Mouse (Mus musculus) gonadal fat pad, adult 2 months (tissue): ENCODE results near the gene Polr2e. TPM values are rescaled to one million over a fixed set of nuclear protein-coding genes. Genes with fewer than 3 reads are reported as not detected.
"Not testable (repeated sequence)": the region's sequence is repeated elsewhere in the genome, so short reads cannot be mapped to it uniquely, and the experiment has no call there.

Experiments used
- DNase-seq: peaks from one replicate; pipeline ENCODE4 v3.0.0-alpha.2; 2012; ENCODE audit warnings: low read depth
- polyA plus RNA-seq: library from polyadenylated mRNA; depleted of rRNA; stranded (reverse); fragments of >200 nt; gene quantifications from 2 replicates; pipeline ENCODE4 v1.2.3, GENCODE M21; 2012

Polr2e gene
- polyA plus RNA-seq, 1 experiment: 152 TPM

GRCm38 (mm10) chr10:80056976-80057682 is 17.5 kb upstream of the Polr2e start:
- DNase-seq: no peak

- DNase-seq: no peak
Observed at GRCm38 (mm10) chr10:80056506-80056905, 16.9 kb upstream of the Polr2e start.

- no peak for DNase-seq
Observed at GRCm38 (mm10) chr10:80055891-80056290, 16.3 kb upstream of the Polr2e start.

GRCm38 (mm10) chr10:80055364-80055763 is 15.8 kb upstream of the Polr2e start:
- DNase-seq: no peak

- not testable (repeated sequence) for DNase-seq
Observed at GRCm38 (mm10) chr10:80054911-80055310, 15.3 kb upstream of the Polr2e start.

- no peak for DNase-seq
Observed at GRCm38 (mm10) chr10:80053831-80054815, 14.5 kb upstream of the Polr2e start.

GRCm38 (mm10) chr10:80053259-80053780 is 13.7 kb upstream of the Polr2e start:
- DNase-seq: no peak

- no peak for DNase-seq
Observed at GRCm38 (mm10) chr10:80052374-80052764, 12.8 kb upstream of the Polr2e start.

- no peak for DNase-seq
Observed at GRCm38 (mm10) chr10:80051618-80052373, 12.2 kb upstream of the Polr2e start.

- no peak for DNase-seq
Observed at GRCm38 (mm10) chr10:80050885-80051617, 11.5 kb upstream of the Polr2e start.

GRCm38 (mm10) chr10:80050244-80050643 is 10.6 kb upstream of the Polr2e start:
- DNase-seq: no peak

GRCm38 (mm10) chr10:80048834-80049233 is 9.2 kb upstream of the Polr2e start:
- no peak for DNase-seq

GRCm38 (mm10) chr10:80048396-80048795 is 8.8 kb upstream of the Polr2e start:
- no peak for DNase-seq

- no peak for DNase-seq
Observed at GRCm38 (mm10) chr10:80047041-80047565, 7.5 kb upstream of the Polr2e start, which contains the start of gene Gpx4. Gpx4 (plus strand) TSS chr10:80047166.

GRCm38 (mm10) chr10:80045766-80046165 is 6.2 kb upstream of the Polr2e start:
- no peak for DNase-seq

- DNase-seq: not testable (repeated sequence)
Observed at GRCm38 (mm10) chr10:80045364-80045763, 5.8 kb upstream of the Polr2e start.

GRCm38 (mm10) chr10:80044087-80044486 is 4.5 kb upstream of the Polr2e start:
- no peak for DNase-seq

GRCm38 (mm10) chr10:80041409-80042060 is 1.9 kb upstream of the Polr2e start:
- DNase-seq: not testable (repeated sequence)

GRCm38 (mm10) chr10:80036832-80037231 is 2.8 kb downstream of the Polr2e start:
- DNase-seq: no peak

- DNase-seq: no peak
Observed at GRCm38 (mm10) chr10:80035686-80036085, 3.9 kb downstream of the Polr2e start.
